Mouse (Mus musculus) intestine, embryonic 15.5 days (tissue): Measurements from ENCODE around the gene Asb6. TPM values are rescaled to one million over a fixed set of nuclear protein-coding genes. Genes with fewer than 3 reads are reported as not detected.

Experiments used
- ATAC-seq: fragments of 200-750 bp; cut with Nextera tagmentation; 2 replicates; pipeline ENCODE4 v1.8.0; 2017; ENCODE audit warnings: moderate TSS enrichment, moderate library complexity
- H3K27ac ChIP-seq: fragments of 300-500 bp; sonication (generic); 2 replicates; pipeline ENCODE4 v1.5.1; 2015; ENCODE audit warnings: mild to moderate bottlenecking, inconsistent platforms
- H3K27me3 ChIP-seq: fragments of 300-500 bp; sonication (generic); replicated peaks from 2 replicates; pipeline ENCODE4 v1.6.1; 2015; ENCODE audit warnings: inconsistent platforms
- H3K36me3 ChIP-seq: fragments of 300-500 bp; sonication (generic); 2 replicates; pipeline ENCODE4 v1.6.1; 2015; ENCODE audit warnings: inconsistent platforms
- H3K4me1 ChIP-seq: fragments of 300-500 bp; sonication (generic); replicated peaks from 2 replicates; pipeline ENCODE4 v1.6.1; 2015; ENCODE audit warnings: inconsistent platforms
- H3K4me2 ChIP-seq: fragments of 300-500 bp; sonication (generic); replicated peaks from 2 replicates; pipeline ENCODE4 v1.6.1; 2015; ENCODE audit warnings: mild to moderate bottlenecking, inconsistent platforms
- H3K4me3 ChIP-seq: fragments of 300-500 bp; sonication (generic); replicated peaks from 2 replicates; pipeline ENCODE4 v1.5.1; 2015; ENCODE audit warnings: inconsistent platforms
- H3K9ac ChIP-seq: fragments of 300-500 bp; sonication (generic); 2 replicates; pipeline ENCODE4 v1.6.1; 2015; ENCODE audit warnings: inconsistent platforms
- H3K9me3 ChIP-seq: fragments of 300-500 bp; sonication (generic); 2 replicates; pipeline ENCODE4 v1.6.1; 2016; ENCODE audit warnings: inconsistent platforms
- WGBS: fragments of 180-500 bp; shearing (Covaris S2); methylation state at CpG from one replicate; pipeline ENCODE4 v1.1.7; 2015; 5-methylcytosine and 5-hydroxymethylcytosine counted together
- polyA plus RNA-seq: library from polyadenylated mRNA; unstranded; fragments of >200 nt; fragmentation: Nextera tagmentation; extraction: Ambion mirVana; gene quantifications from 2 replicates; pipeline ENCODE4 v1.2.1, GENCODE M21; 2015

Gene Asb6
- polyA plus RNA-seq, 1 experiment from 2014 or later, result 23.3 TPM

GRCm38 (mm10) chr2:30807648-30808295 is 22.4 kb downstream of the Asb6 start, which contains the start of gene Ntmt1:
Gene Ntmt1, plus strand, starts transcription at chr2:30807826.
- H3K9me3 ChIP-seq, result no peaks in the 10 kb centered on the region
- peak within 1 kb of the TSS; percentile 93 for H3K9ac ChIP-seq
- H3K4me1 ChIP-seq, result peaks cover 18% of the 10 kb centered on the region
- WGBS, result under 1% methylated on average over 43 of the region's 44 CpGs
- ATAC-seq, result peak; percentile 99
- peaks cover 4% of the 10 kb centered on the region; the same call in 1 of the 2 replicates for H3K36me3 ChIP-seq
- peak within 1 kb of the TSS; percentile 78 for H3K4me3 ChIP-seq
- 0 out of 2 replicates have a peak, but pooled peaks cover 3% of the 10 kb centered on the region for H3K27me3 ChIP-seq
- peak within 1 kb of the TSS; percentile 89 for H3K4me2 ChIP-seq
- peak within 1 kb of the TSS; percentile 80 for H3K27ac ChIP-seq

DNA sequence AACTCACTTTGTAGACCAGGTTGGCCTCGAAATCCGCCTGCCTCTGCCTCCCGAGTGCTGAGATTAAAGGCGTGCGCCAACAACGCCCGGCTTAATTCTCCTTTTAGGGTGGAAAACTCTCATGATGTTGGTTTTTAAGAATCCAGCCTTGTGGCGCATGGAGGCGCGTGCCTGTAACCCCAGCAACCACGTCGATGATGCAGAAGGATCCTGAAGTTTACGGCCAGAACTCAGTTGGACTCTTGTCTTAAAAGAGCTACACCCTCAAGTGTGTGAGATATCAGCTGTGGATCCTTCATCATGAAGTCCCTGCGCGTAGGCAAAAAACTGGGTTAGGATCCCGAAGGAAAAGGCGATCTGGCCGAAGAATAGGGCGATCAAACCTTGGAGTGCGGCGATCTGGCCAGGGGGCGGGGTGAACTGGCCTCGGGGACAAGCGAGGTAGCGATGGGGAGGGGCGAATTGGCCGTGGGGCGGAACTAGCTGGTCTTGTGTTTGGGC is 22.9 kb downstream of the Asb6 start:
- H3K4me1 ChIP-seq, result peaks cover 18% of the 10 kb centered on the region
- peak; percentile 34 for ATAC-seq
- WGBS, result 9% methylated on average over 28 of the region's 28 CpGs
- peak overlapping the region; percentile 53 for H3K9ac ChIP-seq
- peak overlapping the region; percentile 61 for H3K27ac ChIP-seq
- H3K4me3 ChIP-seq, result peak overlapping the region; percentile 78
- peaks cover 2% of the 10 kb centered on the region; the same call in 1 of the 2 replicates for H3K36me3 ChIP-seq
- H3K4me2 ChIP-seq, result peak overlapping the region; percentile 89
- no peaks in the 10 kb centered on the region for H3K9me3 ChIP-seq
- 0 out of 2 replicates have a peak, but pooled peaks cover 3% of the 10 kb centered on the region for H3K27me3 ChIP-seq

- H3K4me2 ChIP-seq, result no peak overlapping the region
- no peaks in the 10 kb centered on the region for H3K36me3 ChIP-seq
- no peak overlapping the region for H3K9ac ChIP-seq
- H3K9me3 ChIP-seq, result no peaks in the 10 kb centered on the region
- peaks cover 12% of the 10 kb centered on the region for H3K27me3 ChIP-seq
- H3K27ac ChIP-seq, result no peak overlapping the region
- 94% methylated on average over 2 of the region's 2 CpGs for whole genome bisulfite sequencing
- H3K4me1 ChIP-seq, result peaks cover 27% of the 10 kb centered on the region
- no peak for ATAC-seq
- no peak overlapping the region for H3K4me3 ChIP-seq
Observed at GRCm38 (mm10) chr2:30805983-30806382, 24.1 kb downstream of the Asb6 start.

DNA sequence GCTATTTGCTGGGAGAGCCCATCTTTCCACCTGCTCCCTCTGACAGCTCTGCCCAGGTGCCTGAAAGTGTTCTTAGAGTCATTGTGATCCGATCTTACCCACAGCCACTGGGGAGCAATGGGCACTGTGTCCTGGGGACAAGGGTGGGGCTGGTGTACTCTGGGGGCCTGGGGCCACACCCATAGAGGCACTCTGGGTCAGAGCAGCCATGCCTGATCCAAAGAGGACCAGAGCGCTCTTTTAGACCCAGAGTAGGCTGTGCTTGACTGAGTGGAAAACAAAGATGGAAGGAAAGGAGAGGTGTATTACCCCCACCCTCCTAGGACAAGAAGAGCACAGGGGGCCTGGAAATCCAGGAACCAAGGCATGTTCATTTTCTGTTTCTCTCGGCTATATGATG is 26.5 kb downstream of the Asb6 start, which contains the start of gene 1700001O22Rik:
Gene 1700001O22Rik, minus strand, starts transcription at position 58 of the 400 bp plus-strand sequence.
- H3K9me3 ChIP-seq, result no peaks in the 10 kb centered on the region
- ATAC-seq, result no peak
- WGBS, result 82% methylated on average over 3 of the region's 3 CpGs

DNA sequence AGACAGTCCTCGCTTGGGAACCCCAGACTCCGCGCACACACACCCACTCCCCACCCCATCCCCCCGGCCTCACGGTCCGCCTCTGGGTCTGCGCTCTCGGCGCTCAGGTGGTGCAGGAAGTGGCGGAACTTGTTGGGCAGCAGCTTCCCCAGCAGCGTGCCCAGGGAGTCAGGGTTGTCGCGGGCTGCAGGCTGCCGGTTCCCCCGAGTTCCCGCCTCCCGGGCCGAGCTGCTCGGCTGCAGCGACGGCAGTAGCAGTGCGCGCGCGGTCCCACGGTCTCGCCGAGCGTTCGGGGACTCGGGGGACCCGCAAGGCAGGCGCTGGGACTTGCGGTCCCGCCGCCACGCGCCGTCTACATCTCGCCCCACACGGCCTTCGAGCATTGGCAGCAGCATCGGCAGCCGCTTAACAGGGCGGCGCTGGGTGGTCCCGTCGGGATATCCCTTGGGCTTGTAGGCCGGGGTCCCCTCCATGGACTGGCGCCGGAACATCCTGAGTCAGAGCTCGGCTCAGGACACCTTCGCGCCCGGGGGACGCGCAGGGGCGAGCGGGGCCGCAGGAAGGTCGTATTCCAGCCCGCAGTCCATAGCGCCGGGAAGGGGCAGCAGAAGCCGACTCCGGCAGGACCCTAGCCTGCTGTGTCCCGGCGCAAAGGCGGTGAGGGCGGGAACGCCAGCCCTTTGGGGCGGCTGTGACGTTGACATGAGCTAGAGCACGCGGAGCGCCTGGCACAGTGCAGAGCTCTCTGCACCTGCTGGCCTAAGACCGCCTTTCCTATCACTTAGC is 28.9 kb downstream of the Asb6 start:
- Histone ChIP-seq H3K27ac (no peak overlapping the region), H3K4me2 (peak overlapping the region; percentile 100), H3K27me3 (peaks cover 13% of the 10 kb centered on the region), H3K4me3 (peak overlapping the region; percentile 47), H3K9me3 (no peaks in the 10 kb centered on the region), H3K36me3 (no peaks in the 10 kb centered on the region), H3K9ac (peak overlapping the region; percentile 58), H3K4me1 (peaks cover 21% of the 10 kb centered on the region)
- ATAC-seq, result peak; percentile 76
- WGBS, result 1% methylated on average over 77 of the region's 77 CpGs

More for the DNA sequence above, 26.5 kb downstream of the Asb6 start, which contains the start of gene 1700001O22Rik:
- H3K9ac ChIP-seq, result no peak within 1 kb of the TSS
- H3K4me3 ChIP-seq, result no peak within 1 kb of the TSS
- no peak within 1 kb of the TSS for H3K4me2 ChIP-seq
- peaks cover 20% of the 10 kb centered on the region for H3K4me1 ChIP-seq
- H3K36me3 ChIP-seq, result no peaks in the 10 kb centered on the region
- no peak within 1 kb of the TSS for H3K27ac ChIP-seq
- H3K27me3 ChIP-seq, result peaks cover 13% of the 10 kb centered on the region

DNA sequence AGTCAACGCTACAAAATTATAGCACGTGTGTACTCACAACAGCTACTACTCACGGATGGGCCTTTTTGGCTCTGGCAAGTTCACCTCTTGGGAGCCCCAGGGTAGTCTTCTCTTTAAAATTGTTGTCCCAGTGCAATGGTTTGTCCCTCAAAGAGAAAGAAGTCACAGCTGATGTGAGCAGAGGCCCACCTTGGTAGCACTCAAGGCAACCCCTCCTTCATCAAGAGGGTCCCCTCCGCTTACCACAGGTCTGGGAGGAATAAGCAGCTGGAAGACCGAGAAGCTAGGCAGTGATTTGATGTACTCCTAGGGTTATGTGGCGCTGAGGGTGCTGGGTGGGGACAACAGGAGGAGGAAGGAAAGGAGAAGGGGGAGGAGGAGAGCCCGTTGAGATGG is 29.5 kb downstream of the Asb6 start:
- H3K27ac ChIP-seq, result no peak overlapping the region
- no peak for ATAC-seq
- peak overlapping the region; percentile 100 for H3K4me2 ChIP-seq
- H3K9me3 ChIP-seq, result no peaks in the 10 kb centered on the region
- peaks cover 13% of the 10 kb centered on the region for H3K27me3 ChIP-seq
- 43% methylated on average over 7 of the region's 7 CpGs for WGBS
- peak overlapping the region; percentile 47 for H3K4me3 ChIP-seq
- peaks cover 27% of the 10 kb centered on the region for H3K4me1 ChIP-seq
- H3K9ac ChIP-seq, result peak overlapping the region; percentile 58
- H3K36me3 ChIP-seq, result no peaks in the 10 kb centered on the region

DNA sequence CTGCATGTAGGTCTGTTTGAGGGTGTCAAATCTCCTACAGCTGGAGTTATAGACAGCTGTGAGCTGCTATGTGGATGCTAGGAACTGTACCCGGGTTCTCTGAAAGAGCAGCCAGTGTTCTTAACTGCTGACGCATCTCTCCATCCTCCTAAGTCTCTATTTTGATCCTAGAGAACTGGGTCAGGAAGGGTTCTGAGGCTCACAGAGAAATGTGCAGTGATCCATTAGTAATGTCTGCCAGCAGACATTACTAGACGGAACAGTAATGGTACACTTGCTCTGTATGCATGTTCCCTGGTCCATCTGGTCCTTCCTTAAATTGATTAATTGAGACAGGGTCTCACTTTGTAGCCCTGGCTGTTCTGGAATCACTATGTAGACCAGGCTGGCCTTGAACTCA is 30.7 kb downstream of the Asb6 start:
- peaks cover 33% of the 10 kb centered on the region for H3K4me1 ChIP-seq
- H3K27ac ChIP-seq, result no peak overlapping the region
- 73% methylated on average over 3 of the region's 3 CpGs for WGBS
- H3K4me3 ChIP-seq, result no peak overlapping the region
- no peak overlapping the region for H3K9ac ChIP-seq
- no peak for ATAC-seq
- no peaks in the 10 kb centered on the region for H3K36me3 ChIP-seq
- peaks cover 13% of the 10 kb centered on the region for H3K27me3 ChIP-seq
- no peaks in the 10 kb centered on the region for H3K9me3 ChIP-seq
- H3K4me2 ChIP-seq, result no peak overlapping the region

DNA sequence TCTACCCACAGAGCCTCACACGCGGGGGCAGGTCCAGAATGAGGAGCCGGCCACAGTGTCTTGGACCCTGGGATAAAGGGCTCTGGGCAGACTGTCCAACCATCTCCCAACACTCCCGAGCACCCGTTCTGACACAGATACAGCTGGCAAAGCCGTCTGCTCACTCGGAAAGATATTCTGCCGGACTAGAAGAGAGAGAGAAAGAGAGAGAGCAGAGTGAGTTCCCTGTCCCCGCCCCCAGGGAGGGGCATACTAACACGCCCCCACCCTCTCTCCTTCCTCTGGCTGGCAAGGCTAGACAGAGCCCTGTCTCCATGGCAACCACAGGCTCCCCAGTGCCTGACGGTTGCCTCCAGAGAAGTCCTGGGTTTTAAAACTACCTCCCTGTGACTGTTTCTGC is 33.8 kb downstream of the Asb6 start:
- Histone ChIP-seq H3K9me3 (no peaks in the 10 kb centered on the region), H3K4me2 (peak overlapping the region; percentile 50), H3K36me3 (no peaks in the 10 kb centered on the region), H3K4me3 (0 out of 2 replicates have a peak overlapping the region, but pooled peaks have one; percentile 3), H3K4me1 (peaks cover 31% of the 10 kb centered on the region), H3K27me3 (peaks cover 5% of the 10 kb centered on the region), H3K27ac (0 out of 2 replicates have a peak overlapping the region, but pooled peaks have one; percentile 8), H3K9ac (no peak overlapping the region)
- peak; percentile 52; the same call in 1 of the 2 replicates for ATAC-seq
- WGBS, result 4% methylated on average over 11 of the region's 11 CpGs

- ATAC-seq, result no peak
- no peaks in the 10 kb centered on the region for H3K36me3 ChIP-seq
- WGBS, result 67% methylated on average over 5 of the region's 5 CpGs
- 0 out of 2 replicates have a peak overlapping the region, but pooled peaks have one; percentile 8 for H3K27ac ChIP-seq
- no peaks in the 10 kb centered on the region for H3K9me3 ChIP-seq
- no peak overlapping the region for H3K4me3 ChIP-seq
- H3K9ac ChIP-seq, result no peak overlapping the region
- H3K27me3 ChIP-seq, result peaks cover under 1% of the 10 kb centered on the region; the same call in 1 of the 2 replicates
- H3K4me2 ChIP-seq, result peak overlapping the region; percentile 50
- peaks cover 26% of the 10 kb centered on the region for H3K4me1 ChIP-seq
Observed at GRCm38 (mm10) chr2:30795889-30796275, 34.3 kb downstream of the Asb6 start.

DNA sequence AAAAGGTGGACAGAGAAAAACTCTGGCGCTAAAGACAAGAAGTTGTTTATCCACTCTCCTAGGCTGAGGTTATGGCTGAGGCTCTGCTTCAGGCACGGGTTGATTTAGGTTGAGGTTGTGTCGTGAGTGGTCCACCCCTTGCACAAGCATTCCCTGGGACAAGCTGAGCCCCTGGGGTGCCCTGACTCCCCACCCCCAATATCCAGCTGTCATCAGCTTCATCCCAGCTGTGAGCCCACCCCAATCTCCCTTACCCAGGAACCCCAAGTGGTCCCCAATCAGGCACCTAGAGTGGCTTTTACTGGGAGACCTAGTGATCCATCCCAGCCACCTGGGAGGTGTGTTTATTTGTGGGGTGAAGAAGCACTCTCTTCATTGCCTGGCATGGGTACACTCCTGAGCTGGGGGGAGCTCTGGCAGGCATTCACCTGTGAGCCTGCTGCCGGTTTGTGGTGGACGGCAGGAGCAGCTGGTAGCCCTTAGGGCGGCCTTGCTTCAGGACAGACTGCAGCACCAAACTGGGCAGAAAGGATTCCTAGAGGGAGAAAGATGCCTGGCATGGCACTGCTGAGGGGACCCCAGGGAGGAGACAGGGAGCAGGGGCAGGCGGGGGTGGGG is 34.8 kb downstream of the Asb6 start:
- 0 out of 2 replicates have a peak overlapping the region, but pooled peaks have one; percentile 37 for H3K9ac ChIP-seq
- H3K9me3 ChIP-seq, result no peaks in the 10 kb centered on the region
- H3K4me1 ChIP-seq, result peaks cover 24% of the 10 kb centered on the region
- no peak overlapping the region for H3K27ac ChIP-seq
- no peak for ATAC-seq
- WGBS, result 76% methylated on average over 7 of the region's 7 CpGs
- no peaks in the 10 kb centered on the region; the same call in 1 of the 2 replicates for H3K27me3 ChIP-seq
- H3K4me3 ChIP-seq, result no peak overlapping the region
- H3K36me3 ChIP-seq, result no peaks in the 10 kb centered on the region
- peak overlapping the region; percentile 84 for H3K4me2 ChIP-seq

GRCm38 (mm10) chr2:30794179-30795108 is 35.7 kb downstream of the Asb6 start:
- H3K27me3 ChIP-seq, result no peaks in the 10 kb centered on the region; the same call in 1 of the 2 replicates
- no peaks in the 10 kb centered on the region for H3K36me3 ChIP-seq
- H3K4me3 ChIP-seq, result peak overlapping the region; percentile 42
- H3K9me3 ChIP-seq, result no peaks in the 10 kb centered on the region
- peak overlapping the region; percentile 84 for H3K4me2 ChIP-seq
- H3K27ac ChIP-seq, result peak overlapping the region; percentile 82
- ATAC-seq, result peak; percentile 84
- WGBS, result 3% methylated on average over 48 of the region's 48 CpGs
- H3K4me1 ChIP-seq, result peaks cover 23% of the 10 kb centered on the region
- H3K9ac ChIP-seq, result peak overlapping the region; percentile 37; the same call in 1 of the 2 replicates
